Mouse (Mus musculus) bone marrow macrophage, adult 2 months (primary cell): ENCODE measurements around the gene Rbm4.

ENCODE experiments used
- CTCF ChIP-seq: IDR thresholded peaks from 2 replicates; pipeline ENCODE4 v1.5.1; 2012; ENCODE audit warnings: low read depth, mild to moderate bottlenecking, low read length, moderate library complexity
- POLR2A ChIP-seq: IDR thresholded peaks from 2 replicates; pipeline ENCODE4 v1.6.1; 2012; ENCODE audit warnings: mild to moderate bottlenecking, low read depth, low read length, borderline replicate concordance

GRCm38 (mm10) chr19:4811909-4812242 is 18.2 kb upstream of the Rbm4 start:
- TF ChIP-seq CTCF = no peak
- TF ChIP-seq POLR2A = no peak; the same call in 1 of the 2 replicates
